Mouse (Mus musculus) liver, embryonic 12.5 days (tissue): ENCODE results near the gene Nanog. TPM values are rescaled to one million over a fixed set of nuclear protein-coding genes. Genes with fewer than 3 reads are reported as not detected.
"Not testable (repeated sequence)": the region's sequence is repeated elsewhere in the genome, so short reads cannot be mapped to it uniquely, and the experiment has no call there.

Experiments
- ATAC-seq: fragments of 200-750 bp; cut with Nextera tagmentation; 2 replicates; pipeline ENCODE4 v1.8.0; 2017; ENCODE audit warnings: moderate number of reproducible peaks, mild to moderate bottlenecking, moderate library complexity
- H3K27ac ChIP-seq: fragments of 300-500 bp; sonication (generic); 2 replicates; pipeline ENCODE4 v1.5.1; 2016; ENCODE audit warnings: mild to moderate bottlenecking
- H3K27me3 ChIP-seq: fragments of 300-500 bp; sonication (generic); replicated peaks from 2 replicates; pipeline ENCODE4 v1.6.1; 2016; ENCODE audit warnings: mild to moderate bottlenecking, moderate library complexity
- H3K36me3 ChIP-seq: fragments of 300-500 bp; sonication (generic); 2 replicates; pipeline ENCODE4 v1.6.1; 2016; ENCODE audit warnings: mild to moderate bottlenecking, moderate library complexity
- H3K4me1 ChIP-seq: fragments of 300-500 bp; sonication (generic); 2 replicates; pipeline ENCODE4 v1.6.1; 2016
- H3K4me2 ChIP-seq: fragments of 300-500 bp; sonication (generic); 2 replicates; pipeline ENCODE4 v1.6.1; 2016; ENCODE audit warnings: mild to moderate bottlenecking, moderate library complexity
- H3K4me3 ChIP-seq: fragments of 300-500 bp; sonication (generic); 2 replicates; pipeline ENCODE4 v1.5.1; 2016; ENCODE audit warnings: mild to moderate bottlenecking, moderate library complexity
- H3K9ac ChIP-seq: fragments of 300-500 bp; sonication (generic); 2 replicates; pipeline ENCODE4 v1.6.1; 2016; ENCODE audit warnings: mild to moderate bottlenecking, moderate library complexity
- H3K9me3 ChIP-seq: fragments of 300-500 bp; sonication (generic); replicated peaks from 2 replicates; pipeline ENCODE4 v1.6.1; 2016; ENCODE audit warnings: mild to moderate bottlenecking, moderate library complexity
- WGBS: fragments of 180-500 bp; shearing (Covaris S2); methylation state at CpG from one replicate; pipeline ENCODE4 v1.1.7; 2016; ENCODE audit not compliant: insufficient replicate concordance; 5-methylcytosine and 5-hydroxymethylcytosine counted together
- polyA plus RNA-seq: library from polyadenylated mRNA; unstranded; fragments of >200 nt; fragmentation: Nextera tagmentation; extraction: Ambion mirVana; gene quantifications from 2 replicates; pipeline ENCODE4 v1.2.1, GENCODE M21; 2016

Nanog gene
- polyA plus RNA-seq, 1 experiment from 2014 or later = not detected

DNA sequence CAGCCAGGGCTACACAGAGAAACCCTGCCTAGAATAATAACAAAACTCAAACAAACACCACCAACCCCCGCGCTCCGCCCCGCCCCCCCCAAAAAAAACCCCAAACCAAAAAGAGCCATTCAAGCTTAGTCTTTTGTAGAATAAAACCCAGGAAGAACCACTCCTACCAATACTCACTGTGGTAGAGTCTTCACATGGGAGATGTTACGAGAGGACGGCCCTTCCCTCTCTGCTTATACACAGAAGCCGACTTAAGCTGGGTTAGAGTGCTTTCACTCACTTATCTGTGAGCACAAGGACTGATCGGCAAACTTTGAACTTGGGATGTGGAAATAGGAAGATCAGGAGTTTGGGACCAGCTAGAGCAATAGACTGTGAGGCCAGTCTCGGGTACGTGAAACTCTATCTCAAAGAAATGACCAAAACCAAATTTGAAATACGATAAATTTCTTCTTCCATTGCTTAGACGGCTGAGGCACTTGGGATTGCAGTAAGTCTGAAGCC lies 900 bp upstream of the Nanog start:
- Histone ChIP-seq H3K4me1 (no peaks in the 10 kb centered on the region), H3K9ac (no peak overlapping the region), H3K27ac (no peak overlapping the region), H3K27me3 (peaks cover 31% of the 10 kb centered on the region), H3K4me3 (no peak overlapping the region), H3K9me3 (no peaks in the 10 kb centered on the region), H3K4me2 (no peak overlapping the region), H3K36me3 (no peaks in the 10 kb centered on the region)
- WGBS = 64% methylated on average over 12 of the region's 12 CpGs
- no peak for ATAC-seq

DNA sequence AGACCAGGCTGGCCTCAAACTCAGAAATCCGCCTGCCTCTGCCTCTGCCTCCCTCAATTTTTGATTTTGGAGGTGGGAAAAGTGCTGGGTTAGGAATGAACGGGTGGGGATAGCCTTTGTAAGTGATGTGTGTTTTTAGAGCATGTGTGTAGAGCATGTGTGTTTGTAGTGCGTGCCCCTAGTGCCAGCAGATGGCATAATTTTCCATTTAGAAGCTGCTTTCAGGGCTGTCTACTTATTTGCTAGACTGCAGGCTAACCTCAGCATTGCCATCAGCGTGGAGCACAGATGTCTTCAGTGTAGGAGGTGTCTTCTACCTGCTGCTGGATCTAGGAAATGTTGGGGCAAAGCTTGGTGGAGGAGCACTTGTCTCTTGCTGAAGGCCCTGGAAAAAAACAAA lies 1.5 kb downstream of the Nanog start:
- H3K27me3 ChIP-seq = peaks cover 31% of the 10 kb centered on the region
- no peaks in the 10 kb centered on the region for H3K9me3 ChIP-seq
- H3K4me2 ChIP-seq = no peak overlapping the region
- H3K9ac ChIP-seq = no peak overlapping the region
- H3K27ac ChIP-seq = no peak overlapping the region
- H3K4me3 ChIP-seq = no peak overlapping the region
- no peaks in the 10 kb centered on the region for H3K36me3 ChIP-seq
- ATAC-seq = no peak
- WGBS = 42% methylated on average over 4 of the region's 4 CpGs
- no peaks in the 10 kb centered on the region for H3K4me1 ChIP-seq

DNA sequence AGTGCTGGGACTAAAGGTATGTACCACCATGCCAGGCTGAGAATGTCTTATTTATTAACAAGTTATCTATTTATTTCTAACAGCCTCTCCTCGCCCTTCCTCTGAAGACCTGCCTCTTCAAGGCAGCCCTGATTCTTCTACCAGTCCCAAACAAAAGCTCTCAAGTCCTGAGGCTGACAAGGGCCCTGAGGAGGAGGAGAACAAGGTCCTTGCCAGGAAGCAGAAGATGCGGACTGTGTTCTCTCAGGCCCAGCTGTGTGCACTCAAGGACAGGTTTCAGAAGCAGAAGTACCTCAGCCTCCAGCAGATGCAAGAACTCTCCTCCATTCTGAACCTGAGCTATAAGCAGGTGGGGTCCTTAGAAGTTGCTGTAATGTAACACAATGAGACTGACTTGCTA lies 4.2 kb downstream of the Nanog start:
- Histone ChIP-seq H3K27ac (no peak overlapping the region), H3K9me3 (no peaks in the 10 kb centered on the region), H3K4me1 (peaks cover 16% of the 10 kb centered on the region), H3K4me2 (no peak overlapping the region), H3K9ac (no peak overlapping the region), H3K27me3 (peaks cover 26% of the 10 kb centered on the region), H3K36me3 (no peaks in the 10 kb centered on the region), H3K4me3 (no peak overlapping the region)
- 58% methylated on average over 2 of the region's 2 CpGs for WGBS
- ATAC-seq = no peak

DNA sequence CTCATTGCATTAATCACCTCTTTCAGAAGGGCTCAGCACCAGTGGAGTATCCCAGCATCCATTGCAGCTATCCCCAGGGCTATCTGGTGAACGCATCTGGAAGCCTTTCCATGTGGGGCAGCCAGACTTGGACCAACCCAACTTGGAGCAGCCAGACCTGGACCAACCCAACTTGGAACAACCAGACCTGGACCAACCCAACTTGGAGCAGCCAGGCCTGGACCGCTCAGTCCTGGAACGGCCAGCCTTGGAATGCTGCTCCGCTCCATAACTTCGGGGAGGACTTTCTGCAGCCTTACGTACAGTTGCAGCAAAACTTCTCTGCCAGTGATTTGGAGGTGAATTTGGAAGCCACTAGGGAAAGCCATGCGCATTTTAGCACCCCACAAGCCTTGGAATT lies 5.8 kb downstream of the Nanog start:
- not testable (repeated sequence) for H3K9me3 ChIP-seq, H3K27ac ChIP-seq, H3K4me3 ChIP-seq, H3K27me3 ChIP-seq, H3K36me3 ChIP-seq, H3K9ac ChIP-seq, H3K4me2 ChIP-seq
- peak; percentile 21; the same call in 1 of the 2 replicates for ATAC-seq
- 80% methylated on average over 7 of the region's 7 CpGs for WGBS
- peaks cover 16% of the 10 kb centered on the region for H3K4me1 ChIP-seq

DNA sequence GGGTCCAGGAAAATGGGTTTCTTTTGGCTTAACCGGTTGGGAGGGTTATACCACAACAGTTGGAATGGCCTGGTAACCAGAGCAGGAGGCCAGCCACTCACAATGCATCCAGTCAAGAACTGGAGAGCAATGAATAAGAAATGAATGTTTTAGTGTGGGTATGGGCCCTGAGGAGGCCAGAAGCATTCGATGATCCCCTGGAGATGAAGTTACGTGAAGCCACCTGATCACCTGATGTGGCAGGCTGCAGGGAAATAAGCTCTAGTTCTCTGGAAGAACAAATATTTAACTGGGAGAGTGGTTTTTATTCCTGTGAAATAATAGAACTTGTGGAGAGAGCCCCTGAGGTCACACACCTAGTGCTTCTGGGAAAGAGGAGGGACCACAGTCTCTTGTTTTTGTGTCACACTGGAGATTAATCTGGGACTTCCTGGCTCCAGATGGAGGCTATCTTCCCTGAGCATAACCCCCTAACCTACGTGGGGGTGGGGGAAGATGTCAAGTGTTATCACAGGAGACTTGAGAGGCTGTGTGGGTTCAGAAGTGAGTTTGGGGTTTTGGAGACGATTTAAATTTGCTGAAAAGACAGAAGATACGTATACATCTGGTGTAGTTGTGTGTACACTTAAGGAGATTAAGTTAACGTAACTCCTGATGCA lies 7.5 kb downstream of the Nanog start:
- no peaks in the 10 kb centered on the region for H3K36me3 ChIP-seq
- H3K4me3 ChIP-seq = no peak overlapping the region

DNA sequence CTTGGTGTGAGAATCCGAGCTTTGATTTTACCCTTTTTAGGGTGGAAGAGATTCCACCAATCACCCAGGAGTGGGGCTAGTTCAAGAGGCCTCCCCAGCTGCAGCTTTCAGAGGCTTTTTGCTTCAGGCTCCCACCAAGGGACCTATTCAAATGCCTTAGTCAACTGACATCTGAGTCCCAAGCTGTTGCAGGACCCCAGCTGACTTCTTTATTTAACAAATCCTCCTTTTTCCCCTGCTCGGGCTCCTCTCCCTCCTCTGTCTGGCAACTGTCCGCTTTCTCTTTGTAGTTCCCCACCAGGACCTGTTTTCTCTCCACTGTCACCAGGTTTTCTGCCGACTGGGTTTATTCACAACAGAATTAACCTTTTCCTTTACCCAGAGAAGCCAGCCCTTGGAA lies 8.6 kb downstream of the Nanog start:
- WGBS = 32% methylated on average over 4 of the region's 4 CpGs
- ATAC-seq = no peak
- no peak overlapping the region for H3K4me3 ChIP-seq
- 0 out of 2 replicates have a peak, but pooled peaks cover 5% of the 10 kb centered on the region for H3K27me3 ChIP-seq
- H3K36me3 ChIP-seq = no peaks in the 10 kb centered on the region
- H3K4me2 ChIP-seq = no peak overlapping the region
- H3K9me3 ChIP-seq = no peaks in the 10 kb centered on the region
- H3K4me1 ChIP-seq = peaks cover 16% of the 10 kb centered on the region
- no peak overlapping the region for H3K9ac ChIP-seq
- no peak overlapping the region for H3K27ac ChIP-seq

More for the DNA sequence above, 7.5 kb downstream of the Nanog start:
- H3K4me1 ChIP-seq = peaks cover 16% of the 10 kb centered on the region
- H3K27me3 ChIP-seq = 0 out of 2 replicates have a peak, but pooled peaks cover 5% of the 10 kb centered on the region
- 39% methylated on average over 7 of the region's 7 CpGs for WGBS
- no peak overlapping the region for H3K4me2 ChIP-seq
- no peak overlapping the region for H3K9ac ChIP-seq
- H3K27ac ChIP-seq = no peak overlapping the region
- 0 out of 2 replicates have a peak, but pooled peaks have one; percentile 23 for ATAC-seq
- H3K9me3 ChIP-seq = no peaks in the 10 kb centered on the region

DNA sequence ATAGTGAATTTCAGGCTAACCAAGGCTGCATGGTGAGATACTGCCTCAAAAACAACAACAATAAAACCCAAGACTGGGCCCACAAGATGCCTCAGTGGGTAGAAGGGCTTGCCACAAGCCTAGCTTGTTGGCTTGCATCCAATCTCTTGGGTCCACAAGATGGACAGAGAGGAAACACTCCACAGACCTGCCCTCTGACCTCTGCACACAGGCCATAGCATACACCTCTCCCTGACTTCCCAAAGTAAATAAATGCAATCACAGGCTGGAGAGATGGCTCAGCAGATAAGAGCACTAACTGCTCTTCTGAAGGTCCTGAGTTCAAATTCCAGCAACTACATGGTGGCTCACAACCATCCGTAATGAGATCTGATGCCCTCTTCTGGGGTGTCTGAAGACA lies 10.9 kb downstream of the Nanog start:
- H3K4me3 ChIP-seq, H3K27me3 ChIP-seq, H3K36me3 ChIP-seq, H3K4me2 ChIP-seq, H3K9me3 ChIP-seq, H3K9ac ChIP-seq: not testable (repeated sequence)
- WGBS = 62% methylated on average over 1 of the region's 1 CpGs
- Histone ChIP-seq H3K4me1 (peaks cover 16% of the 10 kb centered on the region), H3K27ac (0 out of 2 replicates have a peak overlapping the region, but pooled peaks have one; percentile 40)
- ATAC-seq = peak; percentile 69

DNA sequence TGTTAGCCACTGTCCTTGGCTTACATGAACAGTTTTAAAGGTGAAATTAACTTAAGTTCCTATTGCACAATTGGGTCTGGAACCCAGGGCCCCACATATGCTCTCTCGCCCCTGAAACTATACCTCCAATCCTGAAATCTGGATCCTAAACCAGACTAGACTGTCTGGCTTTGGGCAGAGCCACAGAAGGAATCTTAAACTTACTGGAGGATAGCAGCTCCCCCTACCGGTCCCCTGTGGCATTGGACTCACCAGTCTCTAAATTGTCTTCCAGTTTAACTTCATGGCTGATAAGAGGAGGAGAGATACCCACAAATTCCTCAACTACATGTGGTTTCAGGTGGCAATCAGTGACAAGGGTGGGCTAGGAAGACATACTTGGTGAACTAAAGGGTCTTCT lies 12.7 kb downstream of the Nanog start:
- peaks cover 11% of the 10 kb centered on the region for H3K4me1 ChIP-seq
- H3K4me2 ChIP-seq = no peak overlapping the region
- ATAC-seq = no peak
- H3K9ac ChIP-seq = no peak overlapping the region
- H3K4me3 ChIP-seq = no peak overlapping the region
- WGBS = 19% methylated on average over 2 of the region's 2 CpGs
- no peak overlapping the region for H3K27ac ChIP-seq
- H3K27me3 ChIP-seq = 0 out of 2 replicates have a peak, but pooled peaks cover 5% of the 10 kb centered on the region
- no peaks in the 10 kb centered on the region for H3K36me3 ChIP-seq
- no peaks in the 10 kb centered on the region for H3K9me3 ChIP-seq

DNA sequence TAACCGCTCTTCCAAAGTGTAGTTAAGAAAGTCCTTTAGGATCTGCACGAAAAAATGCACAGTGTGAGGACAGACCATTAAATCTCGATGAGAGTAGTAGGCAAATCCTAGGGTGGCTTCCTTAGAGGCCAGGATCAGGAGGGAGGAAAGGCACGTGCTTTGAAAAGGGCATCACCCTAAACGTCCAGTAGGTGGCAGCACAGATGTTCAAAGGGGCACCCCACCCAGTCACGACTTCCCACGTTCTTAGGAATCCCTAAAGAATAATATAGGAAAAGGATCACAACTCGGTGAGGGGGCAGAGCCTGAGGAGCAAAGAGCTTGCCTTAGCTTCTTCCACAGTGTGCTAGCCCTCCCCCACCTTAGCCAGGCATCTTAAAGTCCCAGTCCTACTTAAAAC lies 32.7 kb downstream of the Nanog start:
- Histone ChIP-seq H3K27ac (no peak overlapping the region), H3K4me2 (peak overlapping the region; percentile 44), H3K9ac (no peak overlapping the region), H3K4me3 (peak overlapping the region; percentile 6; the same call in 1 of the 2 replicates), H3K27me3 (peaks cover 35% of the 10 kb centered on the region), H3K9me3 (no peaks in the 10 kb centered on the region), H3K4me1 (peaks cover 24% of the 10 kb centered on the region), H3K36me3 (peaks cover 26% of the 10 kb centered on the region)
- ATAC-seq = peak; percentile 58; the same call in 1 of the 2 replicates
- WGBS = 11% methylated on average over 8 of the region's 8 CpGs

DNA sequence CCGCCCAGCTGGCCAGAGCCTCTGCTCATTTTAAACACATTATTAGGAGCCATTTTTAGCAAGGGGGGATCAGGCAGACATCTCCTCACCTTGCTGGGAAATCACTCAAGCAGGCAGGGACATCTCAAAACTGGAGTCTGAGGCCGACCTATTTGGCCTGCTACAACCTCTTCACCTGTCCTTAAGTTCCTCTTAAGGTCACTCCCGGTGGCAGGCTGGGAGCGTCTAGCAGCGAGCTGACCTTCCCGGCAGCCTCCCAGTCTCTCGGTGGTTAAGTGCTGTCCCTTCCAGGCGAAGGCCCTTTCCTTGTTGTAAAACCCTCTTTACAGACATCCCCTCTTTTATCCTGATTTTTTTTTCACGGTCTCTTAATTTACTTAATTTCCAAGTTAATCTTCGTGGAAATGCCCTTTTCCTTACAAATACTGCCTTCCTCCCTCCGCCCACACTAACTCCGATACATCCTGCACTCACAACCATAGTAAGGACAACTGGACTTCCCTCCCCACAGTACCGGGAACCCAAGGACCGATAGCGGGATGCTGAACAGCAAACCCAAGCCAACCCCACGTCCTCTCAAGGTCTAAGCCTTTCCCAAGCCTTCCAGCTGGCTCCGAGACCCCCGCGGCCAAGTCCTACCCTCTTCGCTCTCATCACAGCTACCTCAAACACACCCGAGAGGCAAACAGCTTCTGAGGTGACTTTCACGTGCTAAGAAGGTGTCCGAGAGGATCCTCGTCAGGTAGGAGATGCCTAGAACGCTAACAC lies 34.4 kb downstream of the Nanog start:
- Histone ChIP-seq H3K27ac (no peak overlapping the region), H3K9me3 (no peaks in the 10 kb centered on the region), H3K4me1 (peaks cover 24% of the 10 kb centered on the region), H3K36me3 (peaks cover 14% of the 10 kb centered on the region), H3K4me2 (peak overlapping the region; percentile 70), H3K27me3 (peaks cover 36% of the 10 kb centered on the region), H3K9ac (peak overlapping the region; percentile 19; the same call in 1 of the 2 replicates), H3K4me3 (peak overlapping the region; percentile 53)
- 8% methylated on average over 25 of the region's 25 CpGs for WGBS
- ATAC-seq = no peak

DNA sequence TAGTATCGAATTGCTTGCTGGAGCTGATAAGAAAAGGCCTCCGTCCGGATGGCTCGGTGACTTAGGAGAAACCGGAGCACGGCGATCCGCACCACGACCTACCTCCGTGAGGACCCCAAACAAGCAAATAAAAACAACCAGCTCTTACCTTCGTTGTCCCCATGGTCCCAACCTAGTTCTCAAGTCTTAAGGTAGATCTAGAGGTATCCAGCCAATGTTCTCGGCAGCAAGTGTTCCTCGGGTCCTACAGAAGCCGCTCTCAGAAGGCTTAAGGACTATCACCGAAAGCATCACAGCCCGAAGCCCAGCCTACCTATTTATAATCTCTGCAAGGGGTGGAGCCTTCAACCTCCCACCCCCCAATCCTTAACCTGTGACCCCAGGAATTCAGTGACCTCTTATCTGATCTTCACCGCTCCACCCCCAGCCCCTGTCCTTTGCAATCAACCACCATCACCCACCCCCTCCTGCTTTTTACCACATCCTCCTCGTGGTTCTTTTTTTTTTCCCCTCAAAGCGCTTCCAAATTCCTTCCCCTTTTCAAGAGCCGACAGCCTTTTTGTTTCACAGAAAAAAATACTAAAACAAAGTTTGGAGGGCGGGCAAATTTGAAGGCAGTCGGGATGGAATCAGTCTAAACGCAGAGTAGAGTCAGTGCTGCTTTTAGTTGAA lies 35.1 kb downstream of the Nanog start:
- peak overlapping the region; percentile 70 for H3K4me2 ChIP-seq
- 2% methylated on average over 23 of the region's 23 CpGs for WGBS
- H3K4me3 ChIP-seq = peak overlapping the region; percentile 53
- no peaks in the 10 kb centered on the region for H3K9me3 ChIP-seq
- peaks cover 36% of the 10 kb centered on the region for H3K27me3 ChIP-seq
- H3K9ac ChIP-seq = peak overlapping the region; percentile 19
- ATAC-seq = peak; percentile 43; the same call in 1 of the 2 replicates
- H3K36me3 ChIP-seq = peaks cover 7% of the 10 kb centered on the region; the same call in 1 of the 2 replicates
- H3K27ac ChIP-seq = no peak overlapping the region
- H3K4me1 ChIP-seq = peaks cover 24% of the 10 kb centered on the region
